Mouse (Mus musculus): Measurements from ENCODE around the gene Nrap. TPM values are rescaled to one million over a fixed set of nuclear protein-coding genes. Genes with fewer than 3 reads are reported as not detected.
"Not testable (repeated sequence)": the region's sequence is repeated elsewhere in the genome, so short reads cannot be mapped to it uniquely, and the experiment has no call there.

Nrap gene
- polyA plus RNA-seq, 1 experiment = 0.01 TPM

DNA sequence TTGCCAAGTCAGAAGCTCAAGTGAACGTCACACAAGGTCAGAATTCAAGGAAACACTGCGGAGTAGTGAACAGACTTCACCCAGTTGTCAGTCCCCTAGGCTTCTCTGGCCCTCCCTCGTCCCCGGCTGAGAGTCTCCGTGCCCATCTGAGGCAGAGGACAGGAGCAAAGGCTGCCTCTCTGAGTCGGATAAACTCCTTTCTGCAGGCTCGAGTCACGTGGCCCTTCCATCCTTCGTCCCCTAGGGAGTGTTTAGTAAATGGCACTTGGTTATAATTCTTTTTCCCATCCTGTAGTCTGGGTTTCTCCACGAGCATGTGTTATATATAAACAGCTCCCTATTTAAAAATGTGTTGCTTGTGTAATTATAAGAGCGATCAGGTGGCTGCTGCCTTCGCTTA lies 33.5 kb upstream of the Nrap start:
- H3K4me1 ChIP-seq (ENCODE audit: control insufficient read depth) = no peaks in the 10 kb centered on the region; the same call in 1 of the 2 replicates
- TF ChIP-seq GATA1 (IDR thresholded peaks at IDR 0.05; ENCODE audit: low read length) = no peak
- TF ChIP-seq TAL1 (IDR thresholded peaks at IDR 0.05; ENCODE audit: low read length) = no peak
- H3K9me3 ChIP-seq (ENCODE audit: control insufficient read depth, low read length) = no peaks in the 10 kb centered on the region
- H3K36me3 ChIP-seq (ENCODE audit: control insufficient read depth) = peaks cover 18% of the 10 kb centered on the region
- H3K4me3 ChIP-seq (replicated peaks) = no peak overlapping the region
- no peaks in the 10 kb centered on the region for H3K27me3 ChIP-seq (ENCODE audit: control insufficient read depth)

GRCm38 (mm10) chr19:56422476-56423338 lies 32.9 kb upstream of the Nrap start:
- Histone ChIP-seq H3K4me3 (replicated peaks) (no peak overlapping the region), H3K27me3 (ENCODE audit: control insufficient read depth) (no peaks in the 10 kb centered on the region), H3K36me3 (ENCODE audit: control insufficient read depth) (peaks cover 18% of the 10 kb centered on the region), H3K4me1 (ENCODE audit: control insufficient read depth) (no peaks in the 10 kb centered on the region; the same call in 1 of the 2 replicates), H3K9me3 (ENCODE audit: control insufficient read depth, low read length) (no peaks in the 10 kb centered on the region)
- no peak for TF ChIP-seq TAL1 (IDR thresholded peaks at IDR 0.05; ENCODE audit: low read length)
- TF ChIP-seq GATA1 (IDR thresholded peaks at IDR 0.05; ENCODE audit: low read length) = no peak

DNA sequence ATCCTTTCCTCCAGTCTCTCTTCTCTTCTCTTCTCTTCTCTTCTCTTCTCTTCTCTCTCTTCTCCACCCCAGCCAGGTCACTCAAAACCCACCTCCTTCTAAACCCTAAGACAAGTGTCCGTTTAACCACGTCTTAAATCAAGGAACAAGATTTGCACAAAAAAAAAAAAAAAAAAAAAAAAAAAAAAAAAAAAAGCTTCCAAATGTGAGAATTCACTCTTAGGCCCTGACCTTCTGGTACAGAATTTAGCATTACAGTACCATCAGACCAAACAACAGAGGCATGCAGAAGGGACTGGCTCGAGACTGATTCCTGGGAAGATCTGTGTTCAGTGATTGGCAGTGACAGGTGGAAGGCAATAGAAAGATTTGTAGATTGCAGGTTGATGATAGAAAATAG lies 30.5 kb upstream of the Nrap start:
- no peak for TF ChIP-seq GATA1 (IDR thresholded peaks at IDR 0.05; ENCODE audit: low read length)
- TF ChIP-seq TAL1 (IDR thresholded peaks at IDR 0.05; ENCODE audit: low read length) = no peak
- H3K27me3 ChIP-seq (ENCODE audit: control insufficient read depth) = no peaks in the 10 kb centered on the region

DNA sequence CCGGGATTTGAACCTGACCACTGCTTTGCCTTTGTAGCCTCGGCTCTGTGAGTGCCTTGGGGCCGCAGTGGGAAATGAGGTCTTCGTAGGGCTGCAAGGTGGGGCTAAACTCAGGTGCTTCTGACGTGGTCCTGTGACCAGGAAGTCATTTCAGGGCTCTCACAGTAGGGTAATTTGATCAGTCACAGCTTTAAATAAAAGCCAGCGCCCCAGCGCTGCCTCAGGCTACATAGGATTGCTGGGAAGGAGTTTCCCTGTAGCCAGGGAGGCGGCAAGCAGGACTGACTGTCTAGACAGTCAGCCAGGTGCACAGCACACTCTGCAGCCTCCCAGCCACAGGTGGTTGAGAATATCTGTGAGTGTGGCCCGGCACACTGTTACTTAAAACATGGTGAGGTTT lies 29.6 kb upstream of the Nrap start:
- Histone ChIP-seq H3K36me3 (ENCODE audit: control insufficient read depth) (peaks cover 15% of the 10 kb centered on the region), H3K4me3 (replicated peaks) (no peak overlapping the region), H3K4me1 (ENCODE audit: control insufficient read depth) (no peaks in the 10 kb centered on the region; the same call in 1 of the 2 replicates), H3K27me3 (ENCODE audit: control insufficient read depth) (no peaks in the 10 kb centered on the region), H3K9me3 (ENCODE audit: control insufficient read depth, low read length) (no peaks in the 10 kb centered on the region)
- no peak for TF ChIP-seq TAL1 (IDR thresholded peaks at IDR 0.05; ENCODE audit: low read length)
- TF ChIP-seq GATA1 (IDR thresholded peaks at IDR 0.05; ENCODE audit: low read length) = no peak

More for the DNA sequence above, 30.5 kb upstream of the Nrap start:
- Histone ChIP-seq H3K4me1 (ENCODE audit: control insufficient read depth) (no peaks in the 10 kb centered on the region; the same call in 1 of the 2 replicates), H3K9me3 (ENCODE audit: control insufficient read depth, low read length) (no peaks in the 10 kb centered on the region), H3K36me3 (ENCODE audit: control insufficient read depth) (peaks cover 19% of the 10 kb centered on the region), H3K4me3 (replicated peaks) (no peak overlapping the region)

DNA sequence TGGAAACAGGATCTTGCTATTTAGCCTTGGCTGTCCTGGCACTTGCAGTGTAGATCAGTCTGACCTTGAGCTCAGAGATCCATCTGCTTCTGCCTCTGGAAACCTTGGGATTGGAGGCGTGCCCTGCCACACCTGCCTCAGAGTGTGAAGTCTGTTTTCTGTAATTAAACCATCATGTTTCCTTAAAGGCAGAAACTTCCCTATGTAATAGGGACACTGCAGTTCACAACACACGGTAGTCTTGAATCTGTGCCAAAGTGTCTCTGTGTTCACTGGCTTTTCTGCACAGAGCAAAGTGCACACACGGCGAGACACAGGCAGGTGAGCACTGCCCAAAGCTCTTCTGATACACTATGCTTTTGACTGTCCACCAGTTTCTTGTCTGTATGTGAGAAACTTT lies 28.6 kb upstream of the Nrap start:
- no peaks in the 10 kb centered on the region for H3K9me3 ChIP-seq (ENCODE audit: control insufficient read depth, low read length)
- no peak overlapping the region for H3K4me3 ChIP-seq (replicated peaks)
- H3K36me3 ChIP-seq (ENCODE audit: control insufficient read depth) = peaks cover 11% of the 10 kb centered on the region
- H3K4me1 ChIP-seq (ENCODE audit: control insufficient read depth) = no peaks in the 10 kb centered on the region; the same call in 1 of the 2 replicates
- no peak for TF ChIP-seq GATA1 (IDR thresholded peaks at IDR 0.05; ENCODE audit: low read length)
- TF ChIP-seq TAL1 (IDR thresholded peaks at IDR 0.05; ENCODE audit: low read length) = no peak
- no peaks in the 10 kb centered on the region for H3K27me3 ChIP-seq (ENCODE audit: control insufficient read depth)

GRCm38 (mm10) chr19:56409884-56410283 lies 20.0 kb upstream of the Nrap start:
- H3K36me3 ChIP-seq (ENCODE audit: control insufficient read depth) = peaks cover 43% of the 10 kb centered on the region
- H3K27me3 ChIP-seq (ENCODE audit: control insufficient read depth); H3K9me3 ChIP-seq (ENCODE audit: control insufficient read depth, low read length); H3K4me3 ChIP-seq (replicated peaks); H3K4me1 ChIP-seq (ENCODE audit: control insufficient read depth): not testable (repeated sequence)

GRCm38 (mm10) chr19:56406581-56406980 lies 16.7 kb upstream of the Nrap start:
- H3K4me3 ChIP-seq (replicated peaks) = no peak overlapping the region
- peaks cover 10% of the 10 kb centered on the region for H3K9me3 ChIP-seq (ENCODE audit: control insufficient read depth, low read length)
- no peak for TF ChIP-seq TAL1 (IDR thresholded peaks at IDR 0.05; ENCODE audit: low read length)
- no peak for TF ChIP-seq GATA1 (IDR thresholded peaks at IDR 0.05; ENCODE audit: low read length)
- no peaks in the 10 kb centered on the region for H3K27me3 ChIP-seq (ENCODE audit: control insufficient read depth)
- H3K36me3 ChIP-seq (ENCODE audit: control insufficient read depth) = peaks cover 56% of the 10 kb centered on the region
- no peaks in the 10 kb centered on the region; the same call in 1 of the 2 replicates for H3K4me1 ChIP-seq (ENCODE audit: control insufficient read depth)

DNA sequence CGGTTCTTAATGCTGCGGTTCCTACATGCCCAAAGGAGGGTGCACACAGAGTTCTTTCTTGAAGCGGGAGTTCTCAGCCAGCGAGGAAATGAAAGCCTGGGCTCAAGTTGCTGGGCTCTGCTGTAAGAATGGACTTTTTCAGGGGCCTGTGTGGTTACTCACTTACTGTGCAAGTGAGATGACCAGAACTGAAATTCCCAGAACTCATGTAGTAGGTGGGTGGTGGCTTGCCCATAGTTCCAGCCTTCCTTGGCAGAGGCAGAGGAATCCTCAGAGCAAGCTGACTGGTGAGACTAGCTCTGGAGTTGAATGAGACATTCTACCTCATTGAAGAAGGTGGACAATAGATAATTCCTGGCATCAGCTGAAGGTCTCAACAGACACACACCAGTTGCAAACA lies 16.0 kb upstream of the Nrap start:
- peaks cover 3% of the 10 kb centered on the region for H3K4me1 ChIP-seq (ENCODE audit: control insufficient read depth)
- no peaks in the 10 kb centered on the region for H3K27me3 ChIP-seq (ENCODE audit: control insufficient read depth)
- H3K9me3 ChIP-seq (ENCODE audit: control insufficient read depth, low read length) = peaks cover 10% of the 10 kb centered on the region
- H3K36me3 ChIP-seq (ENCODE audit: control insufficient read depth) = peaks cover 61% of the 10 kb centered on the region
- TF ChIP-seq GATA1 (IDR thresholded peaks at IDR 0.05; ENCODE audit: low read length) = no peak
- no peak for TF ChIP-seq TAL1 (IDR thresholded peaks at IDR 0.05; ENCODE audit: low read length)
- H3K4me3 ChIP-seq (replicated peaks) = no peak overlapping the region

- Histone ChIP-seq H3K36me3 (ENCODE audit: control insufficient read depth) (peaks cover 43% of the 10 kb centered on the region), H3K4me3 (replicated peaks) (no peak overlapping the region), H3K27me3 (ENCODE audit: control insufficient read depth) (no peaks in the 10 kb centered on the region), H3K9me3 (ENCODE audit: control insufficient read depth, low read length) (no peaks in the 10 kb centered on the region), H3K4me1 (ENCODE audit: control insufficient read depth) (peaks cover 37% of the 10 kb centered on the region)
- no peak for TF ChIP-seq GATA1 (IDR thresholded peaks at IDR 0.05; ENCODE audit: low read length)
- TF ChIP-seq TAL1 (IDR thresholded peaks at IDR 0.05; ENCODE audit: low read length) = no peak
Observed at GRCm38 (mm10) chr19:56401864-56402263, 12.0 kb upstream of the Nrap start.
